Mouse (Mus musculus): ENCODE measurements at regions not wholly inside any gene's neighbourhood (a gene's known extent, or its start where the extent isn't known, plus 50 kb on each side); places are given as distances from the start of the nearest gene placed in this dataset.

DNA sequence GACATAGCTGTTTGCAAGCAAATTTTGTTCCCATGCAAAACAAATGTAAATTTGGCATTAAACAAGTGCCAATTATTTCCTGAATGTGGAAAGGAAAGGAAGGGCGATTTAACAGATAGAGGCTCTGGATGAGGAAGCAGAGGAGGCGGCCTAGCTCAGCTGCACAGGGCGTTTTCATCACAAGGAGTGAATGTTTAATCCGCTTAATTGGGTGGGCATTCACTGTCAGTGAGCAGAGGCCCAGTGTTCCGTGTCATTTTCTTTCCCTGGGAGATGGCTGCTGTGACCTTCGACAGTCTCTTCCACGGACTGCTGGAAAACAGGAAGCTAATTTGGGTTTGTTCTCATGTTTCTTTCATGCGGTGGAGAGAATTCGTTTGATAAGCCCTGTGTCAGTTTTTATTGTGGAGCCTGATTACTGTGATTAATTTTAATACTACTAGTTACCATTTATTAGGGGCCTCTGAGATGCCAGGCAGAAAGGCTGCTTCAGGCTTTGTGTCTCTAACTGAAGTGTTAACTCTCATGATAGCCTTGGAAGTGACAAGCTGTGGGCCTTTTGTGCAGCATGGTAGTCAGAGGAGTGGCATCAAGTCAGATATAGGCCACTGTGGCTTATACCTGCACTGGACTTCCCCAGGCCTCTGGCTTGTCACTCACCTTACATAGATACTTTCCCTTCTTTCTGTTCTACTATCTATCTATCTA is 700.6 kb upstream of the Tmpo start:
- Histone ChIP-seq H3K27me3 (replicated peaks; ENCODE audit: control insufficient read depth, insufficient read depth, low read length) (no peaks in the 10 kb centered on the region), H3K9ac (ENCODE audit: low read length) (no peak overlapping the region), H3K27ac (ENCODE audit: low read depth) (no peak overlapping the region), H3K4me1 (replicated peaks; ENCODE audit: control insufficient read depth, insufficient read depth, low read length) (no peaks in the 10 kb centered on the region), H3K9me3 (ENCODE audit: control insufficient read depth, low read length) (no peaks in the 10 kb centered on the region), H3K4me3 (ENCODE audit: low read depth, low read length) (no peak overlapping the region), H3K36me3 (ENCODE audit: control insufficient read depth, insufficient read depth, low read length) (no peaks in the 10 kb centered on the region), H3K4me2 (ENCODE audit: low read length) (no peak overlapping the region)
- 63% methylated on average over 9 of the region's 9 CpGs for WGBS
- DNase-seq (ENCODE audit: low spot score) (no peak), ATAC-seq (replicated peaks; ENCODE audit: low FRiP score, low TSS enrichment, low read depth) (no peak)

DNA sequence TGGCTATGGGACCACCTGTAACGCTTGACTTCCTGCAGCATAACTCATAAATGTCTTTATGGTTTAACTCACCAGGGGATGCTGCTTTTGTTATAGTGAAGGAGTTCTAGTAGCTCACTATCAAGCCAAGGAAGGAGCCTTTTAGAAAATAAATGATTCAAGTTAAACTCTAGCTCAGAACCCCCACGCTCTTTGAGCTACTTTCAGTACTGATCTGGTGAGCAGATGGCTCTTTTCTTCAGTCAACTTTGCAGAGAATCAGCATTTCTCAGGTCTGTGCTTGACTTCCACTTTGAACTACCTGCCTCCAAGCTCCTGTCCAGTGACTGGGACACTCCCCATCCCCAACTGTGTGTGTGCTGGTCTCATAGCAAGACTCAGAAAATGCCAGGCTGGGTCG is 694.3 kb upstream of the Tmpo start:
- Histone ChIP-seq H3K4me2 (ENCODE audit: low read length) (no peak overlapping the region), H3K4me3 (ENCODE audit: low read depth, low read length) (no peak overlapping the region), H3K36me3 (ENCODE audit: control insufficient read depth, insufficient read depth, low read length) (no peaks in the 10 kb centered on the region), H3K9ac (ENCODE audit: low read length) (no peak overlapping the region), H3K27me3 (replicated peaks; ENCODE audit: control insufficient read depth, insufficient read depth, low read length) (no peaks in the 10 kb centered on the region), H3K27ac (ENCODE audit: low read depth) (no peak overlapping the region), H3K4me1 (replicated peaks; ENCODE audit: control insufficient read depth, insufficient read depth, low read length) (no peaks in the 10 kb centered on the region), H3K9me3 (ENCODE audit: control insufficient read depth, low read length) (no peaks in the 10 kb centered on the region)
- no peak for ATAC-seq (replicated peaks; ENCODE audit: low FRiP score, low TSS enrichment, low read depth)
- 76% methylated on average over 3 of the region's 3 CpGs for WGBS
- no peak for DNase-seq (ENCODE audit: low spot score)

DNA sequence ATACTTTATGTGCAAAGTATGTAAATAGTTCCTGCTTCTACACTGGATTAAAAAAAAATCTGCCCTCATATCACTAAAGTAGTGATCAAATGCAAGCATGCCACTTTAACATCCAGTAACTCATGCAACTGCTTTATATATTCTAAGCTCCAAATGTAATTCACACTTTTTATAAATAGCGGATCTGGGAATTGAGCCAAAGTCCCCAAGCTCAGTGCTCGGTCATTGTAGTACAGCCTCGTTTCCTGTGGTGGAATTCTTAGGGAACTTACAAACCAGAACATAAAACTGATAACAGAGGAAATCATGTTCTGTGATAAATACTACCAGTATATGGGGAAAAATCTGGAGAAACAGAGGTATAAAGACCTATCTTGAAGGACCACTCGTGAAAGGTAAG is 690.1 kb upstream of the Tmpo start:
- Histone ChIP-seq H3K4me1 (replicated peaks; ENCODE audit: control insufficient read depth, insufficient read depth, low read length) (no peaks in the 10 kb centered on the region), H3K27me3 (replicated peaks; ENCODE audit: control insufficient read depth, insufficient read depth, low read length) (no peaks in the 10 kb centered on the region), H3K4me2 (ENCODE audit: low read length) (no peak overlapping the region), H3K4me3 (ENCODE audit: low read depth, low read length) (no peak overlapping the region), H3K36me3 (ENCODE audit: control insufficient read depth, insufficient read depth, low read length) (no peaks in the 10 kb centered on the region), H3K27ac (ENCODE audit: low read depth) (no peak overlapping the region), H3K9me3 (ENCODE audit: control insufficient read depth, low read length) (no peaks in the 10 kb centered on the region), H3K9ac (ENCODE audit: low read length) (no peak overlapping the region)
- ATAC-seq (replicated peaks; ENCODE audit: low FRiP score, low TSS enrichment, low read depth) (no peak), DNase-seq (ENCODE audit: low spot score) (no peak)
- WGBS = 53% methylated on average over 4 of the region's 4 CpGs

DNA sequence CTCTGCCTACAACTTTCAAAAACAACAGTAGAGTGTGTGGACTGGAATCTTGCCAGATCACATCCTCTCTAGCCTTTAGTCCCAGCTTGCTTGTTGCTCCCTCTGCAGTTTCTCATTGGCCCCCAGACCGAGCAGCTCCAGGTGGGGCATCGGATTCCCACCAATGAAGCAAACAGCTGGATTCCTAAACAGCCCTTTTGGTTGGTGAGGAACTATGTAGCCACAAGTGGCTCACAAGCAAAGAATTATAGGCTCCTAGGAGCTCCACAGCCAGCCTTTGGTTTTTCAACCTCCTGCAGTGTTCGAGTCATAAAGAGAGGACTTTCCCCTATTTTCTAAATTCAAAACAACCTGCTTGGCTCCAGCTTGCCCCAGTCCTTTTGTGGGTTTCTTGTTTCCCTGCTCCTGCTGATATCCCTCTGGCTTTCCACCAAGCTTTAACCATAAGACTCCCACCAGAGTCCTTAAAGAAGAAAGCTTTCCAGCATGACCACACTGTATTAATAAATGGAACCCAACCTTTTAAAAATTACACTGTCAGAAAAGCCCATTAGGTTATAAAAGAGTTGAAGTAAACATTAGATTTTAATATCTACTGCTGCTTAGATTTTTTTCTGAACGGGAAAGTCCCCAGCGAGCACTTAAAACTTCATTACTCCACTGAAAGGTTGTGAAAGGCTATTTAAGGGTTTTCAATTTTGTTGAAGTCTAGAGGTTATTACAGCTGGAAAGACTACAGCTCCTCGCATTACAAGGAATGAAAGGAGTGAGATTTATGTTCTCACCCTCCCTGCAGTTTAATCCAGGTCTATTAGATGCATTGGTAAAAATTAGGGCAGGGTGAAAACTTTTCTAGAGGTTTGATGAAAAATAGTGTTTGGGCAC is 677.8 kb upstream of the Tmpo start:
- DNase-seq (ENCODE audit: low spot score) (no peak), ATAC-seq (replicated peaks; ENCODE audit: low FRiP score, low TSS enrichment, low read depth) (no peak)
- H3K4me3 ChIP-seq (ENCODE audit: low read depth, low read length) = no peak overlapping the region
- H3K4me2 ChIP-seq (ENCODE audit: low read length) = no peak overlapping the region
- H3K27me3 ChIP-seq (replicated peaks; ENCODE audit: control insufficient read depth, insufficient read depth, low read length) = no peaks in the 10 kb centered on the region
- WGBS = 50% methylated on average over 6 of the region's 6 CpGs
- 0 out of 2 replicates have a peak, but pooled peaks cover 5% of the 10 kb centered on the region for H3K4me1 ChIP-seq (replicated peaks; ENCODE audit: control insufficient read depth, insufficient read depth, low read length)
- H3K36me3 ChIP-seq (ENCODE audit: control insufficient read depth, insufficient read depth, low read length) = no peaks in the 10 kb centered on the region
- H3K9me3 ChIP-seq (ENCODE audit: control insufficient read depth, low read length) = no peaks in the 10 kb centered on the region
- no peak overlapping the region for H3K9ac ChIP-seq (ENCODE audit: low read length)
- no peak overlapping the region for H3K27ac ChIP-seq (ENCODE audit: low read depth)

DNA sequence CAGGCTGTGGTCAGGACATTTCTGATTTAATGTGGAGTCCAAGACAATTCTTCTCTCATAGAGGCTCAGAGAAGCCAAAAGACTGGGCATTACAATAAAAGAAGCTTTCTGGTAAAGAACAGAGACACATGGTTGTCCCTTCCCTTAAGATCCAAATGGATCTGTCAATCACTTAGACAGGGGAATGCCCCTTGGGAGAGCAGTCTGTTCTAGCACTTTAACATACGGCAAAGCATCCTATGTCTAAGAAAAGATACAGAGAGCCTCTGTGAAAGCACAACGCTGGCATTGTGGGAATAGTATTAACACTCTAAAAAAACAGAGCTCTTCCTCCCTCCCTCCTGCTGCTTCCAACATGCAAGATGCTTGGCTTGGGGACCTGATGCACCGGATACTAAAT is 646.0 kb upstream of the Tmpo start:
- Histone ChIP-seq H3K27me3 (replicated peaks; ENCODE audit: control insufficient read depth, insufficient read depth, low read length) (no peaks in the 10 kb centered on the region), H3K36me3 (ENCODE audit: control insufficient read depth, insufficient read depth, low read length) (no peaks in the 10 kb centered on the region), H3K9ac (ENCODE audit: low read length) (no peak overlapping the region), H3K4me3 (ENCODE audit: low read depth, low read length) (no peak overlapping the region), H3K4me2 (ENCODE audit: low read length) (no peak overlapping the region), H3K27ac (ENCODE audit: low read depth) (no peak overlapping the region), H3K9me3 (ENCODE audit: control insufficient read depth, low read length) (no peaks in the 10 kb centered on the region), H3K4me1 (replicated peaks; ENCODE audit: control insufficient read depth, insufficient read depth, low read length) (no peaks in the 10 kb centered on the region)
- DNase-seq (ENCODE audit: low spot score) (no peak), ATAC-seq (replicated peaks; ENCODE audit: low FRiP score, low TSS enrichment, low read depth) (no peak)
- 70% methylated on average over 3 of the region's 3 CpGs for WGBS

DNA sequence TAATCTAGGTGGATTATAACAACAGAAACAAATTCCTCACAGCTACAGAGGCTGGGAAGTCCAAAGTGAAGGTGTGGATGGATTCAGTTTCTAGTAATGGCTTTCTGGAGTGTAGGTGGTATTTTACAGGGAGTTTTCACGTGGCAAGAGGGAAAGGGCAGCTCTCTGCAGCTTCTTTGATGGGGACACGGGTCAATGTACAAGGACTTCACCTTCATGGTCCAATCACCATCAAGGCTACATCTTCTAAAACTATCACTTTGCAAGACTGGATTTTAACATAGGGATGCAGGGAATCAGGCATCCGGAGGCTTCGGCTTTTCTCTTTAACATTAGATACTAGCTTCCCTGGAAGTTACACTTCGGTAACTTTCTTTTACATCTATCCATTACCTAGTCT is 642.4 kb upstream of the Tmpo start:
- Histone ChIP-seq H3K27ac (ENCODE audit: low read depth) (no peak overlapping the region), H3K4me3 (ENCODE audit: low read depth, low read length) (no peak overlapping the region), H3K27me3 (replicated peaks; ENCODE audit: control insufficient read depth, insufficient read depth, low read length) (no peaks in the 10 kb centered on the region), H3K9ac (ENCODE audit: low read length) (no peak overlapping the region), H3K36me3 (ENCODE audit: control insufficient read depth, insufficient read depth, low read length) (no peaks in the 10 kb centered on the region), H3K9me3 (ENCODE audit: control insufficient read depth, low read length) (no peaks in the 10 kb centered on the region), H3K4me2 (ENCODE audit: low read length) (no peak overlapping the region), H3K4me1 (replicated peaks; ENCODE audit: control insufficient read depth, insufficient read depth, low read length) (no peaks in the 10 kb centered on the region)
- ATAC-seq (replicated peaks; ENCODE audit: low FRiP score, low TSS enrichment, low read depth) = no peak
- DNase-seq (ENCODE audit: low spot score) = no peak
- 86% methylated on average over 5 of the region's 5 CpGs for WGBS

DNA sequence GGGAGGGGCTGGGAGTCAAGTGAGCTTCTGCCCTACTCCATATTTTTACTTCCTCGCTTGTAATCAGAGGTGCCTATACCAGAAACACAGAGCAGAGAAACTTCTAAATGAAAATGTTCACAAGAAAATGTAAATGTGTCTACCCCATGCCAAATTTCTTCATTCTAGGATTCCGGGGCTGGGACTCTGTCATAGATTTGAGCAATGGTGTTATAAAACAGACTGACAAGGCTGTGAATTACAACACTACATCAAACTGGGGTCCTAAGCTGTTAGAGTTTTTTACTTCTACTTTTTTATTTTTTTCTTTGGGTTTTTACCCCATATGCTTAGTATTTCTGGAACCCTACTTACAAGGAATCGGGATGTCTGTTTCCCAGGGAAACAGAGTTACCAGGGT is 623.8 kb upstream of the Tmpo start:
- Histone ChIP-seq H3K4me2 (ENCODE audit: low read length) (no peak overlapping the region), H3K9ac (ENCODE audit: low read length) (no peak overlapping the region), H3K9me3 (ENCODE audit: control insufficient read depth, low read length) (no peaks in the 10 kb centered on the region), H3K4me3 (ENCODE audit: low read depth, low read length) (no peak overlapping the region), H3K36me3 (ENCODE audit: control insufficient read depth, insufficient read depth, low read length) (no peaks in the 10 kb centered on the region), H3K27ac (ENCODE audit: low read depth) (no peak overlapping the region), H3K4me1 (replicated peaks; ENCODE audit: control insufficient read depth, insufficient read depth, low read length) (no peaks in the 10 kb centered on the region), H3K27me3 (replicated peaks; ENCODE audit: control insufficient read depth, insufficient read depth, low read length) (no peaks in the 10 kb centered on the region)
- ATAC-seq (replicated peaks; ENCODE audit: low FRiP score, low TSS enrichment, low read depth) (no peak), DNase-seq (ENCODE audit: low spot score) (no peak)
- 72% methylated on average over 3 of the region's 3 CpGs for WGBS
